Mouse (Mus musculus) cerebellum, adult 18-20 months (tissue): ENCODE results near the gene Tiam1.

ENCODE experiments used
- DNase-seq, 2 experiments: peaks; one replicate each; pipeline ENCODE4 v3.0.0; 2021

Gene Tiam1

DNA sequence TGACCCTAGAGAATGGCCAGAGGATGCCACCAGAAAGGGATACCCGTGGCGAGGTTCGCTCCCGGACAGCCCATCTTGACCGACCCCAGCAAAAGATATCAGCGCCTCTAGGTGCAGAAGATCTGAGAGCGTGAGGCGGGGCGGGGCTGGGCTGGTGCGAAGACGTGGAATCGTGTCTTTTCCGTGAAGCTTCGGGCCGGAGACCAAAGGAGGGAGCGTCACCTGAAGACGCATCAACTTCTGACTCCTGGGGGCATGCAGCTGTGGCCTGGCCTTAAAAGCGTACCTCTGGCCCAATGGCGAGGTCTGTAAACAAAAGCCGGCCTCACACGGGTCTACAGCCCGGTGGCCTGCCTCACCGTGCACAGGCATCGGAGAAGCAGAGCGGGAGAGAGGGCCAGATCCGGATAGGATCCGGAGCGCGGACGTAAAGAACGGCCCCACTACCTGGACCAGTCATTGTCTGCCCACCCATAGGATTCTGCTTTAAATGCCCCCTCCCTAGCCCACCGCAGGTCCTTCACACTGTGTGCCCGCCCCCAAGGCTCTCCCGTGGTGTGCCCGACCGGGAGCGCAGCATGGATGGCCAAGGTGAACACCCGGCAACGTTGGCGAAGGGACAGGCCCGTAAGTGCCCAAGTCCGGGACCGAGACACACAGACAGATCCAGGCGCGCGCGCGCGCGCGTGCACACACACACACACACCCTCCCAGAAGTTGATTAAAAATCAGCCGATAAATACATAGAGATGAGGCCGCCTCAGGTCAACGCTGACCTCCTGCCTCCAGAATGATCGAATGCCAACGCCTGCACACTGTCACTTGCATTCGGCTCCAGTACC, 774 bp downstream of the Tiam1 start:
- peak; percentile 67 to 76 for DNase-seq

DNA sequence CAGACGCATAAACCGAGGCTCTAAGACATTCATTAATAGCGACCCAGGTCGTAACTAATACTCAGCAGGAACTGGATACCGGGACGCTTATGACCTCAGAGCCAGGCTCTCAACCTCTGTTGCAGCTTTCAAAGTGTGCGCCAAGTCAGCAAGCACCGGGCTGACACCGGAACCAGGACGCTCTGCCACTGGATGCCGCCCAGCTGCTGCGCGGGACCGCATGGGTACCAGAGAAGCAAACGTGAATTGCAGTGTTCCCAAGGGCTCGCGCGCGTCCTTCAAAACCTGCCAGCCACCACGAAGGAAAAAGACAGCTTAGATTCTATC, 1.4 kb downstream of the Tiam1 start:
- peak in 1 of 2 experiments; percentile 56 for DNase-seq

DNA sequence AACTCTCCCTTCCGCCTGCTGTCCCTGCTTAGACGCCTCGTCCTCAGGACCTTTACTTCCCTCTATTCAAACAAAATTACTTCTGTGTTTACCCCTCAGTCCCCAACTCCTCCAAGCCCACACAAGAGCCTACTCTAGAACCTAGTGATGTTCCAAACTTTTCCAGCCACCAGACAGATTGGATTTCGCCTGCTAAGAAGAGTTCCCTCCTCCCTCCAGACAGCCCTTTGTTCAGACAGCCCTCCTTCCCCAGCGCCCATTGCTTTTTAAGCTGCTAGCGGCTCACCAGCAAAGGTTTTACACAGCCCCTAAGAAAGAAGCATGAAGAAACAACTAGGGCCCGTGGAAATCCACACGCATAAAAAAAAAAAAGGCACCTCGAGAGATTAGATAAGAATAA, 2.0 kb downstream of the Tiam1 start:
- DNase-seq: no peak

DNA sequence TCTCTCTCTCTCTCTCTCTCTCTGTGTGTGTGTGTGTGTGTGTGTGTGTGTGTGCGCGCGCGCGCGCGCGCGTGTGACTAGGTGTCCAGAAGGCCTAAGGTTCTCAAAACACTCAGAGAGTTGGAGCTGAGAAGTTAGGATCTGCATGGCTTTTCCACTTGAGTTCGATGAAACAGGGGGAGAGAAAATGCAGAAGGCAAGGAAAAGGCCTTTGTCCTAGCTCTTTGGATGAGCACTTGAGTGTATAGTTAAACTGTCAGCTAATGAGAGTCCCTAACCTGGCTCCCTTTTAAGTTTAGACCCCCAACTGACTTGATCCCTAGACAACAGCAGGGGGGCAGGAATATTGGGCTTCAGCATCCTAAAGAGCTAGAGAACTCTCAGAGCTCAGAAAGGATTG, 3.0 kb downstream of the Tiam1 start:
- no peak for DNase-seq

DNA sequence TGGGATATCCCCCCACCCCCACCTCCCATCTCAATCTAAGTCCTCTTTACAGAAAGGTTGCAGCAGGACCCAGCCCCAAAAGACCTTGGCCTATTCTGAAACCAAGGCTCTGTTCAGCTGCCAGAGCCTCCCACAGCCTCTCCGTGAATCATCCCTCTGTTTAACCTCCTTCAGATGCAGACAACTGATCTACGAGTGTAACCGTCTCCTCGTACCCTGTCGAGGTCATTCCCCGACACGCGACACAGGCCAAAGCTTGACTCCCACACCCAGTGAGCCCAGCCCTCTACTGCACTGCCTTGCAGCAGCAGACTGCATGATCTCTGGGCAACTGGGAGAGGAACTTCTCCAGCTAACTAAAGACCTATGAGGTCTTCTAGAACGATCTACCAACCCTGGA, 3.9 kb downstream of the Tiam1 start:
- DNase-seq: no peak

DNA sequence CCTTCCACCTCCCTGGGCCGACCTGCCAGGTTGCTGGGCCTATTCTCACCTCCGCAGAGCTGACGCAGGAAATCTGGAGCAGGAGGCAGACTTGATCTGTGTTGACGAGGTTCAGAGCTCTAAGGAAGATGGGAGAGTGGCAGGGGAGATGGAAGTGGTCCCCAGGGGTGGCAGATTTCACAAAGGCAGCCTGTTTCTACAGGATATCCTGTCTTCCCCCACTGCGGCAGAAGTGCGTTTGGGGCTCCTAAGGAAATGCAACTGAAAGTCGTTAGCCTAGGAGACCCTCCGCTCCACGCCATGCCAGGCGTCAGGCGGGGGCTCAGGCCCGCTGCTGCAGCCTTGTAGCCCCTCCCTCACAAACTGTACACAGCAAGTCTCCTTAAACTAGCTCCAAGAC, 5.4 kb downstream of the Tiam1 start:
- no peak for DNase-seq

DNA sequence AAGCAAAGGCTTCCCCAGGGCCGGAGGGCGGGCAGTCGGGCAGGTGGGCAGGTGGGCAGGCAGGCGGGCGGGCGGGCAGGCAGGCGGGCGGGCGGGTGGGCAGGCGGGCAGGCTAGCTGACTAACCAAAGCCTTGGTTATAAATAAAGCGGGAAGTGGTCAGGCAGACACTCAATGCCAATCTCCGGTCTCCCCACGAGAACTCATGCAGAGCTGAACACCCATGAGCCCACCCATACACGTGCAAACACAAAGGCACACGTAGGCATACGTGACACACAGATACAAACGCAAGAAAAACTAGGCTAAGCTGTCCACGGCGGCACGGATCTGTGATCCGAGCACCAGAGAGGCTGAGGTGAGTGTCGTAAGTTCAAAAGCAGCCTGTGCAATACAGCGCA, 6.4 kb downstream of the Tiam1 start:
- no peak for DNase-seq

DNA sequence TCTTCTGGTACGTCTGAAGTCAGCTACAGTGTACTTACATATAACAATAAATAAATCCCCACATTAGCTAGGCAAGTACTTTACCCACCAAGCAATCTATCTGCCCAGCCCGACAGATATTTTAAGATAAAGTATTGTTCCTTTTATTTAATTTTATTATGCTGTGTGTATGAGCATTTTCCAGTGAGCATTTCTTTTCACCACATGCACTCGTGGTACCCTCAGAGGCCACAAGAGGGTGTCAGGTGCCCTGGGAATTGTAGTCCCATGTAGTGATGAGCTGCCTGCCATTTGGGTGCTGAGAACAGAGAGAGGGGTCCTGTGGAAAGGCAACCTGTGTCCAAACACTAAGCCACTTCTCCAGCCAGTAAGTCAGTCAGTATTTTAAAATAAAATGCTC, 8.0 kb downstream of the Tiam1 start:
- no peak for DNase-seq

DNA sequence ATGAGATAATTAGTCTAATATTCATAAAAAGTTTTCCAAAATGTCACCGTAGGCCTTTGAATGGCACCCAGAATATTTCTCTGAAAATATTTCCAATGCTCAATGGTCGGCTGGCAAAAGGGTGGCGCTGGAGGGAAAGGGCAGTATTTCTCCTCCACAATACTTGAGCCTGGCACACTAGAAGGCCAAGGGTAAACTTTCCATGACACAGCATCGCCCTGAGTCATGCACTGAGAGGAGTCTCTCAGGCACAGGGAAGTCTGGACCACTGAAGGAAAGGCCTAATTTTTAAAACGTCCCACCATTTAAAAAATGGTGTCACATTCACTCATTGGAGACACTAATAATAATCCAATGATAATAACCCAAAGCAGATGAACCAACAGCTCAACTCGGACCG, 9.2 kb downstream of the Tiam1 start:
- no peak for DNase-seq

DNA sequence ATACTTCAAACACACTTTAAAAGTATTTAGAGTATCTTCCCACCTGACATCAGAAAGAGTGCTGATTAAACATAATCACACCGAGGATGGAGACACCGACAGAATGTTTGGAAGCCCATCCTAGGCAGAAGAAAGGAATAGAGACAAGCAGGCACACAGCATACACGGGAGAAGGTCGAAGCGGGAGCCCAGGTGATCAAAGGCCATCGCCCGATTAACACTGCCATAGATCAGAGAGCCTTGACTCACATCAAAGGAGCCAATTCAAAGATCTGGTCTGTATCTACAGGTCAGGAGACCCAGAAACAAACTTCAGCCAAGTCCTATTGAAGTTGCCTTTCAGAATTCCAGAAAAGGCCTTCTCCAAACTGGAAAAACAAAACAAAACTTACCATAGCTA, 10.8 kb downstream of the Tiam1 start:
- no peak for DNase-seq

DNA sequence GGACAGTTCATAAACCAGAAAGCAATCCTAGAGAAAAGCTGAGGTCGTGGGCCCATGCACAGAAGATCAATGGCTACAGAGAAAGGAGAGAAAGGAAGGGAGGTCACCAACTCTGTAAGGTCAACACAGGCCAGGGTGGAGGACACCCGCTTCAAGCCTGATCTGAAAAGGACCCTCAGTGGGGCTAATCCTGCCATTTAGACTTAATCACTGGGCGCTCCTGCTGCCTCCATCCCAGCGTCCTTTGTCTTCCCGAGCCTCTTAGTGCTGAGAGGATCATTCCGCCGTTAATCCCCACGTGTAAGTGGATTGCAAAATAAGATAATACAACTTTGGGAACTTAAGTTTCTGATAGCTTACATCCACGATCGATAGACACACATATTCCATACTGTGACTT, 11.2 kb downstream of the Tiam1 start:
- no peak for DNase-seq

DNA sequence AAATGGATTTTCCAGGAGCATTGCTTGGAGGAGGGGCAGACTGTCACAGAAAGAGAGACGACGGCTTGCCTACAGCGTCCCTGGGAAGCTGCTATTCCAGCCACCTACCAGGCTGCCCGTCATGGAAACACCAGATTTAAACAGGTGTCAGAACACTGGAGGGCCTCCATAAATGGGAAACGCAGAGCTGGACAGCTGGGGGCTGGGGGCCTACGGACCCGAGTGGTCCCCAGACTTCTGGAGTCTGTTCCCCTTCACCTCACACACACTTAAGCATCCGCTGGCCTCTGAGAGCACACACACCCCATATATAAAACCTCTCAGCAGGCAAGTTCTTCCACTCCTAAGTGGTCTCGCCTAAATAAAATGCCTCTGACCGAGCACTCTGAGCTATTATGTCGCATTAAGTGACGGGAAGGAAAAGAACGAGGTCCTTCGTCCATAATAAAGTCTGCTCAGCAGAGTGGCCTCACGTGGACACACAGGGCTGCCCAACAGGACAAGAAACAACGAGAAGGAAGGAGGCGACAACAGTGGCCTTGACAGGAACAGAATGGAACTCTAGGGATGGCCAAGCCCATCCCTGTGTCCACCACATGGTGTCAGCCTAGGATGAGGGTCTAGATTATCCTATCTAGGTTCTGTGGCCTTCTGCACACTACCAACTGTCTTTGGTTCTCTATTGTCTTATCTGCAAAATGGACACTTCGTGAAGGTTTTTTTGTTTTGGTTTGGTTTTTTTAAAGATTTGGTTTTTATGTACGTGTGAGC, 14.6 kb downstream of the Tiam1 start:
- DNase-seq: no peak

DNA sequence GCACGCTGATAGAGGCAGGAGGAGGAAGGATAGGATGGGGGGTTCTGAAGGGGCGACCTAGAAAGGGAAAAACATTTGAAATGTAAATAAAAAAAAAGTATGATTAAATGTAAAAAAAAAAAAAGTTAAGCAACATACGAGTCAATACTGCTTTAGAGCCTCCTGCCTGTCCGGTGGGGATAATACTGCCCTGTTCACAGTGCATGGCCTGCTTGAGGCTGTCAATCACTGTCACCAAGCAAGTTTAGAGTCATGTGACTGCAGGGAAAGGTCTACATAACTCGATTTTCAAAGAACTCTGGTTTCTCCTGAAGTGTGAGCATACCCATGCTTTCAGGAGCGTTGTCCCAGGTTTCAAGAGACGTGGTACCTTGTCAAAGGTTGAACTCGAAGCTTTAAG, 15.2 kb downstream of the Tiam1 start:
- no peak for DNase-seq

DNA sequence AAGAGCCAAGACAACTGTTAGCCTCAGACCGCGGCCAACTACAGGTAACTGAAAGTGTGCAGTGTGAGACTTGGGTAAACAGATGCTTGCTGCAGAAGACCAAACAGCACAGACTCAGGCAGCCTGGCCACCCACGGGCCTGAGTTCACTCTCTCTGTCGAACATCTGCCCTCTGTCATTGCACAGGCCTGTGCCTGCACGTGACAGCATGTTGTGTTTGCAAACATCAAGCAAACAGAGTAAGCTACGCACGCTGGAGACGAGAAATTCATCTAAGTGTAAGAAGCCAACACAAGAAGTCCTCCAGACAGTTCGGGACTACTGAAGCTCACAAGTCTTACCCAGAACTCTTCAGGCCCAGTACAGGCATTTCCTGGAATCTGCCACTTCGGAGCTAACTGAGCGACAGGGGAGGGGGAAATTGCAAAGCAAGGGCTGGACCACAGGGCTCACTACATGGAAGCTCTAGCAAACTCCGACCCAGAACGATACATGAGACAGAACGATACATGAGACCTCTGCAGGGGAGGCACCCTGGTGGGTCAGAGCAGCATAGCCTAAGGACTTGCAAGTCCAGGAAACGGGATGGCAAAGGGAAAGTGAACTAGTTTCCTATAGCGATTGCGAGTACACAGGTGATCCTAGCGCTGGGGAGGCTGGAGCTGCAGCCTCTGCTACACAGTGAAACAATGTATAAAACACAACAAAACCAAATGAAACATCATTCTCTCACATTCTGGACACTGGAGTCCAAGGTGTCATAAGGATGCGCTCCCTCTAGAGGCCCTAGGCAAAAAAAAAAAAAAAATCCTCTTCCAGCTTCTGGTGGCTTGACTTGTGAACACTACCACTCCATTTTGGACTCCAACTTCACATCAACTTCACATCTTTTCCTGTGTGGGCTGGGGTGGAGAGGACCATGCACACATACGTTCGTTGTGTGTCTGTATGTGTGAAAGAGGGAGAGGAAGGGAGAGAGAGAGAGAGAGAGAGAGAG, 18.0 kb downstream of the Tiam1 start:
- no peak for DNase-seq

DNA sequence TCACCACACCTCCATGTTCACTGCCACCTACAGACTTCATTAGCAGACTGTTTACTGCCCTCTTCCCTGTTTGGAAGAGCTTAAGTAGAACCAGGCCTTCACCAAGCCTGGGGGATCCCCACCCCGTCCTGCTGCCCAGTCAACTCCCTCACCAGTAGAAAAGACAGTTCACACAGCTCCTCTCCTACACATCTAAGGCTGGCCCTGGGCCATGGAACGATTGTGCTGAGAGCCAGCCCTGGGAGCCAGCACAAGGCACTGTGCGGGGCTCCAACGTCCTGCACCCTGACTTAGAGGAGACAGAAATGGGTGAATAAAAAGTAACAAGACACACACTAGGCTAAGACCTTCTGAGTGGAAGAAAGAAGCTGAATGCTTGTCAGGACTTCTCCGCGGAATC, 20.5 kb downstream of the Tiam1 start:
- DNase-seq: peak in 1 of 2 experiments; percentile 51

DNA sequence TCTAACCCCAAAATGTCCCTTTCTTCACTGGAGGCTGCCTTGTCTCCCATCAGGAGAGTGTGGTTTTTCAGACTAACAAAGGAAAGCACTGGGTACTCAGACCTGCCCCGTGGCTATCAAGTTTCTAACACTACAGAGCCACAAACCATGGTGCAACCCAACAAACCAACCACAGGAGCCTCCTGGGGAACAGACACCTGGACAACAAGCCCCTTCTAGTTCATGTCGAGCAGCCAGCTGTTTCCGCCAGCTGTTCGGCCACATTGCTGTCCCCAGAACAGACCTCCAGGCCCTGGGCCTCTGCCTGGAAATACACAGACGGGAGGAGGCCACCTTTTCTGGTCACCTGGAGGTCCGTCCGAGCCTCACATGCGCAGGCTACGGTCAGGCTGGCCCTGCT, 21.1 kb downstream of the Tiam1 start:
- peak in 1 of 2 experiments; percentile 39 for DNase-seq

DNA sequence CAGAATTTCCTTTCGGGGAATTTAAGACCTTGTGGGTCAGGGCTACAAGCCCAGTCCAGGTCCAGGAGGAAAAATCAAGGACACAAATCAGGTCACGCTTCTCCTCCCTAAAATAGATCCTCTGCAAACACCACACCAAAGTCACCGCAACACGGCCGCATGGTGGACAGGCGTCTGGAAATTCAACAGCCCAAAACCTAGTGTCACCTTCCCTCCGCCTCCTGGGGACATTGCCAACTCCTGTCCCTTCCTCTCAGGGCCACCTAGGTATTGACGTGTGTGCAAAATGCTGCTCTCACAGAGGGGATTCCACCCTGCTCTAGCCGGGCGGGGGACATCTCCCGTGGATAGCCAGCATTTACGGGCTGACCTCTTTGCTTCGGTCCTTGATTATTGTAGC, 21.8 kb downstream of the Tiam1 start:
- peak; percentile 70 to 78 for DNase-seq

DNA sequence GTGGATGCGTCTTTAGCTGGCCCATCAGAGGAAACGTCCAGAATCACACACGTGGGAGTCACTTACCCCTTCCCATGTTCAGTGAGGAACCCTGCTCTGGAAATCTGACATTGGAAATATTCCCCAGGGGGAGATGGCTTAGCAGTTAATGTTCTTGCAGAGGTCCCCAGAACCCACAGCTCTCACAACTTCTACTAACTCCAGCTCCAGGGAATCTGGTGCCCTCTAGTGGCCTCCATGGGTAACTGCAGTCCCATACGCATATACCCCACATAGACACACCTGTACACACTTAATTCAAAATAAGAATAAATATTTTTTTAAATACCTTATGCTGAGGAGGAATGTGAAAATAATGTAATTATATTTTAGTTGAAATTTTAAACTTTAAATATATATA, 23.6 kb downstream of the Tiam1 start:
- no peak for DNase-seq

DNA sequence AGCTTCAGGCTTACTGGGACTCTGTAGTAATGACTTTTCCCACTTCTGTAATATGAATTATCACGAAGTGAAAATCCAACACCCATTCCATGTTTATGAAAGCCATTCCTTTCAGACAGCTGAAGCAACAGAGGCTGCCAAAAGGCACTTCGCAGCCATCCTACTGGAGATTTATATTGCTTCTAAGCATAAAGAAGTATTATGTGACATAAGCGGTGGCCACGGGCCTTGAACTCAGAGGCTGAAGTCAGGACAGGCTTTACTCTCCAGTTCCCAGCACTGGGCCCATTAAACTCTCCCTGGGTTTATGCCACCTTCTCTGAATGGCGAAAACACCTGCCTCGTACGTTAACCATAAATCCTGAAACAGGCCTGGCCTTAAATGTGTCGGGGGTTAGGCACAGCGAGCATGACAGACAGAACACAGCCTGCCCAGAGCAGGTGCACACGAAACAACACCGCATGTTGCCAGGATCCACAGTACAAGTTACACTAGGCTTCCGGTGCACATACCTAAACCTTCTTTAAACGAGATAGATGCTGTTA, 26.9 kb downstream of the Tiam1 start:
- DNase-seq: no peak

DNA sequence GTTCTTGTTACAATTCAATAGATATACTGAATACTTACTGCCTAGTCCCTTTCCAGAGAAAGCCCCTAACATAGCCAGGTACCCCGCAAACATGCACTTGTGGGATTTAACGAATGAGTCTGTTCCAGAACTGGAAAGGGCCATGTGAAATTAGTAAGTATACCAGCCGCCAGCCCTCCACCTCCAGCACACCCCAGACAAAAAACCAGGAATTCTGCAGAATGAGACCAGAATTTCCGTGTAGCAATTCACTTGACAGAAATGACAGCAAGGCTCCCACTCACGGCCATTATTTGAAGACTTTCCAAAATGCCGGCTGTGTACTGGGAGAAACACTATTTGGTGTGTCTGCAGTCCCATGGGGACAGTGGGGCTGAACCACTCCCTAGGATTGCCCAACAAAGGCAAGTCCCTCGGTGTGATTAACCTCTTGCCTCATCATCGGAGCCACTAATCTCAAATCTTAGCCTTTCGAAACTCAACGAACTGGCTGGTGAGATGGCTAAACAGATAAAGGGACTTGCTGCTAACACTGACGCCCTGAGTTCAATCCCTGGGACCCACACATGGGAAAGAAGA, 30.9 kb downstream of the Tiam1 start:
- DNase-seq: no peak

DNA sequence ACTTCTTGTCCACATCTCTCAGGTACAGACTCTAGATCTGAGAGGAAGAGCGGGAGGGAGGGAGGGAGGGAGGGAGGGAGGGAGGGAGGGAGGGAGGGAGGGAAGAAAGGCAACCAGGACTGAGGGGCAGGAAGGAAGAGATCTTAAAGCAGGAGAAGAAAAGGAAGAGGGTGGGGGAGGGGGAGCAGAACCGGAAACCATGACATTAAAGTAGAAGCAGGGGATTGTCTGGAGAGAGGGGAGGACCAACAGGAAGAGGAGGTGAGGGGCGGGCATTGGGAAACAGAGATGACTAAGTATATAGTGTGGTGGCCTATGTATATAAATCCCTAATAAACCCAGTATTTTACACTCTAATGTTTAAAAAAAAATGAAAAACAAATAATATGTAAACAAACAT, 34.1 kb downstream of the Tiam1 start:
- DNase-seq: no peak

DNA sequence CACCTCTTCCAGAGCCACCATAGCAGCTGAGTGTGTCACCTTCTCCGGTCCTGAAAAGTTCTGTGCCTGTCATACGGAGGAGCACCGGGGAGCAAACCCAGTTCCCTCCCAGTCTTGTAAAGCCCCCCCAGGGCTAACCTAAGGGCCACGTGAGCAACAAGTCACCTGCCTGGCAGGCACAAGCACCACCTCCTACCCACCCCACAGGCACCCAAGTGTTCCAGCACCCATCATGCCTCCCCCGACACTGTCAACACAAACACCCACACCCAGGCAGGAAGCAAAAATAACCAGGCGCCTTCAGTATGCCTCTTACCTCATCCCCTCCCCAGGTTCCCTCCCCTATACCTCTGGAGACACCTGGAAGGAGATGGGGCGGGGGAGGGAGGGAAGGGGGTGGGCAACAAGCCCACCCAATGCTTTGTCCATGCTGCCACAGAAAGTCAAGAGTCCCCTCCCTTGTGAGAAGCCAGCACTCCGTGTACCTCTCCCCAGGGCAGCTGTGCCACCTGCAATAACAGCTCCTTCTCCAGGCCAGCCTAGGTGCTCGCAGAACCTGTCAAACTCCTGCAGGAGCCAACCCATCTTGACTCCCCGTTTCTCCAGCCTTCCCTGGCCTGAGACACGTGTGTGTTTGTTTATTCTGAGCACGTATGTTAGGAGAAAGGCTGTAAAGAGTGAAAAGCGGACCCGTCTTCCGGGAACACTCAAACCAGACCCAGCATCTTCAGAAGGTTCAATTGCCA, 38.7 kb downstream of the Tiam1 start:
- DNase-seq: no peak
